Mouse (Mus musculus) liver, embryonic 13.5 days (tissue): Measurements from ENCODE around the gene Pgls. TPM values are rescaled to one million over a fixed set of nuclear protein-coding genes. Genes with fewer than 3 reads are reported as not detected.

ENCODE experiments used
- ATAC-seq: fragments of 200-750 bp; cut with Nextera tagmentation; 2 replicates; pipeline ENCODE4 v1.8.0; 2017; ENCODE audit warnings: low read depth, mild to moderate bottlenecking, moderate number of reproducible peaks, moderate library complexity
- DNase-seq: peaks from one replicate; pipeline ENCODE4 v3.0.0; 2022
- H3K27ac ChIP-seq: fragments of 300-500 bp; sonication (generic); 2 replicates; pipeline ENCODE4 v1.5.1; 2015; ENCODE audit warnings: moderate library complexity, mild to moderate bottlenecking, inconsistent platforms
- H3K27me3 ChIP-seq: fragments of 300-500 bp; sonication (generic); 2 replicates; pipeline ENCODE4 v1.6.1; 2015; ENCODE audit warnings: mild to moderate bottlenecking, inconsistent platforms
- H3K36me3 ChIP-seq: fragments of 300-500 bp; sonication (generic); 2 replicates; pipeline ENCODE4 v1.6.1; 2015; ENCODE audit warnings: mild to moderate bottlenecking, inconsistent platforms
- H3K4me1 ChIP-seq: fragments of 300-500 bp; sonication (generic); replicated peaks from 2 replicates; pipeline ENCODE4 v1.6.1; 2015; ENCODE audit warnings: inconsistent platforms
- H3K4me2 ChIP-seq: fragments of 300-500 bp; sonication (generic); 2 replicates; pipeline ENCODE4 v1.6.1; 2015; ENCODE audit warnings: inconsistent platforms, mild to moderate bottlenecking, moderate library complexity
- H3K4me3 ChIP-seq: fragments of 300-500 bp; sonication (generic); replicated peaks from 2 replicates; pipeline ENCODE4 v1.5.1; 2015; ENCODE audit warnings: mild to moderate bottlenecking, inconsistent platforms
- H3K9ac ChIP-seq: fragments of 300-500 bp; sonication (generic); 2 replicates; pipeline ENCODE4 v1.6.1; 2015; ENCODE audit warnings: mild to moderate bottlenecking, inconsistent platforms
- H3K9me3 ChIP-seq: fragments of 300-500 bp; sonication (generic); replicated peaks from 2 replicates; pipeline ENCODE4 v1.6.1; 2016; ENCODE audit warnings: inconsistent platforms
- WGBS: fragments of 180-500 bp; shearing (Covaris S2); methylation state at CpG from one replicate; pipeline ENCODE4 v1.1.7; 2015; ENCODE audit not compliant: insufficient replicate concordance; 5-methylcytosine and 5-hydroxymethylcytosine counted together
- polyA plus RNA-seq: library from polyadenylated mRNA; unstranded; fragments of >200 nt; fragmentation: Nextera tagmentation; extraction: Ambion mirVana; gene quantifications from 2 replicates; pipeline ENCODE4 v1.2.1, GENCODE M21; 2015

Gene Pgls
- polyA plus RNA-seq = 104 and 110 TPM in 2 replicates

DNA sequence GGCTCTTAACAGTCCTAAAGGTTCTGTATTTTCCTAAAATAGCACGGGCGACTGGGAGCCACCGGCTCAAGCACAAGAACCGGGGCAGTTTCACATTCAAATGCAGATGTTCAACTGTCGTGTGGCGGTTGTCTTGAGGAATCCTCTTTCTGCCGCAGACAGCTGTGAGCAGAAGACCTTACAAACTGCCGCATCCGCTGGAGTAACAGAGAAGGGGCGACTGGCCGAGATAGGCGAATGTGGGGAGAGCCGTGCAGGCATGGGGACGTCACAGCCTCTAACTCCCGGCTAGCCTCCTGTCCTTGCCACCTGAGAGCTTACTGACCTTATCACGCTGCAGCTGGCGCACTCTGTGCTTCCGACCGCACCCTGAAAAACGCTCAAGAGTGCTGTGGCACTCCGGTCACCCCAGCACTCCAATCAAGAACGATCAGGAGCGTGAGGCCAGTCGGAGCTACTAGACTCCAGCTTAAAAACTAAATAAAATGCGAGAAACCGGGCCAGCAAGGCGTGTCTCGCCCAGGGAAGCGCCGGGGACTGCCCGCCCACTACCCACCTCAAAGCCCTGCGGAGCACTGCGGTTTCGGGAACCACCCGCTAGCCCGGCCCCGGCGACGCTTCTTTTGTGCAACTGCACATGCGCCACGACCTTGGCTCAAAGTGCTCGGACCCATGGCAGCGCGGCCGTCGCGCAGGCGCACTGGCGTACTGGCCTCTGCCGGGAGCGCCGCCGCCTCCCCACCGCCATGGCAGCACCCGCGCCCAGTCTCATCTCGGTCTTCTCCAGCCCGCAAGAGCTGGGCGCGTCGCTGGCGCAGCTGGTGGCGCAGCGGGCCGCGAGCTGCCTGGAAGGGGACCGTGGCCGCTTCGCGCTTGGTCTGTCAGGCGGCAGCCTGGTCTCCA, at the start of gene Pgls:
Gene Pgls (plus strand): TSS at position 706 of the 903 bp plus-strand sequence.
- ATAC-seq (peak; percentile 89), DNase-seq (peak; percentile 89)
- peaks cover 51% of the 10 kb centered on the region for H3K4me1 ChIP-seq
- no peaks in the 10 kb centered on the region for H3K9me3 ChIP-seq
- peak within 1 kb of the TSS; percentile 83 for H3K9ac ChIP-seq
- H3K4me2 ChIP-seq = peak within 1 kb of the TSS; percentile 95
- H3K4me3 ChIP-seq = peak within 1 kb of the TSS; percentile 79
- under 1% methylated on average over 71 of the region's 71 CpGs for WGBS
- no peaks in the 10 kb centered on the region for H3K27me3 ChIP-seq
- H3K36me3 ChIP-seq = no peaks in the 10 kb centered on the region
- H3K27ac ChIP-seq = peak within 1 kb of the TSS; percentile 94

GRCm38 (mm10) chr8:71542632-71543343, 49.2 kb upstream of the Pgls start, which contains the start of gene Mvb12a:
Gene Mvb12a (plus strand): TSS chr8:71542922.
- Histone ChIP-seq H3K4me1 (peaks cover 18% of the 10 kb centered on the region), H3K36me3 (peaks cover 20% of the 10 kb centered on the region), H3K9me3 (no peaks in the 10 kb centered on the region), H3K27me3 (no peaks in the 10 kb centered on the region), H3K4me3 (peak within 1 kb of the TSS; percentile 76), H3K4me2 (peak within 1 kb of the TSS; percentile 90), H3K27ac (peak within 1 kb of the TSS; percentile 51), H3K9ac (peak within 1 kb of the TSS; percentile 74)
- WGBS = under 1% methylated on average over 55 of the region's 55 CpGs
- DNase-seq = peak; percentile 94
- peak; percentile 93 for ATAC-seq

- peak overlapping the region; percentile 76 for H3K4me3 ChIP-seq
- DNase-seq (no peak), ATAC-seq (no peak)
- no peak overlapping the region for H3K27ac ChIP-seq
- H3K4me1 ChIP-seq = peaks cover 11% of the 10 kb centered on the region
- H3K9ac ChIP-seq = peak overlapping the region; percentile 74; the same call in 1 of the 2 replicates
- H3K36me3 ChIP-seq = peaks cover 28% of the 10 kb centered on the region
- 79% methylated on average over 9 of the region's 9 CpGs for WGBS
- peak overlapping the region; percentile 90 for H3K4me2 ChIP-seq
- no peaks in the 10 kb centered on the region for H3K9me3 ChIP-seq
- no peaks in the 10 kb centered on the region for H3K27me3 ChIP-seq
Observed at GRCm38 (mm10) chr8:71543755-71544154, 48.2 kb upstream of the Pgls start.

DNA sequence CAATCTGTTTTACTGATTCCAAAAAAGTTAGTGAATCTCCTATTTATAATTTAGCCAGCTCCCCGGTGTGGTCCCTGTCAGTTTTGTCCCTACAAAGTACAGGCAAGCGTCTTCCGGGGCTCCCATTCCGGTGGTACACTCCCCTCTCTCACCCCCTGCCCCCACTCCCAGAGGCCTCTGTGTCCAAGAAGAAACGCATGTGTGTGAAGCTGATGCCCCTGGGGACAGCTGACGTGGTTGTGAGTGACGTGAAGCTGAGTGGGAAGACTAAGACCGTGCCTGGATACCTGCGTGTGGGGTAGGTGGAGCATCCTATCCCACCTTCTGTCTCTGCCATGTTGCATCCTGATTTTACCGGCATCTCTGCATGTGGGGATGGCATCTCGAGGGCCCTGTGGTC, 46.9 kb upstream of the Pgls start:
- 78% methylated on average over 11 of the region's 11 CpGs for WGBS
- Histone ChIP-seq H3K4me3 (no peak overlapping the region), H3K9ac (no peak overlapping the region), H3K27me3 (no peaks in the 10 kb centered on the region), H3K4me2 (no peak overlapping the region), H3K9me3 (no peaks in the 10 kb centered on the region), H3K27ac (no peak overlapping the region), H3K4me1 (peaks cover 11% of the 10 kb centered on the region), H3K36me3 (peaks cover 28% of the 10 kb centered on the region)
- no peak for DNase-seq
- no peak for ATAC-seq

DNA sequence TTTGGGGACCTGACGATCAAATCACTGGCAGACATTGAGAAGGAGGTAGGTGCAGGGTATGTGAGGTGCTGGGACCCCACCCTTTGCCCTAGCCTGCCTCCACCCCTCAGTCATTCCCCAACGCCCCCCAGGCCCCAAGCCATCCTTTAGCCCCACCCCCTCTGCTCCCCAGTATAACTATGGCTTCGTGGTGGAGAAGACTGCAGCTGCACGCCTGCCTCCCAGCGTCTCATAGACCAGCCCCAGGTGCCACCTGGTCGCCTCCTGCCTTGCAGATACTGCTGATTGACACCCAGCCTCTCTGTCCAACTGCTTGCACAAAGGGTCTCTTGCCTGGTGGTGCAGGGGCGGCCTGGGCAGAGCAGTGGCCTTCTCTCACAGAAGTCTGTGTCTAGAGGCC, 44.4 kb upstream of the Pgls start:
- 68% methylated on average over 7 of the region's 7 CpGs for WGBS
- ATAC-seq = no peak

DNA sequence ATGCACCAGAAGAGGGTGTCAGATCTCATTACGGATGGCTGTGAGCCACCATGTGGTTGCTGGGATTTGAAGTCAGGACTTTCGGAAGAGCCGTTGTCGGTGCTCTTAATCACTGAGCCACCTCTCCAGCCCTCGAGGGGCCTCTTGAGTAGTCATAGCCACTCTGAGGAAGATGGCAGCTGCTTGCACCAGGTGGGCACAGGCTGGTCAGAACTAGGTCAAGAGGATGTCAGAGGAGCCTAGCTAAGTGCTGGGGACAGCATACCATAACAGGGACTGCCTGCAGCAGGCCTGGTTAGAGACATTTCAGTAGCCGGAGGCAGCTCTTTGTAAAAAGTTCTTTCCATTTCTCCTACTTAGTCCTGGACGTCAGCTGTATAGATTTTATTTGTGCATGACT, 41.2 kb upstream of the Pgls start:
- H3K9ac ChIP-seq = no peak overlapping the region

More for the DNA sequence above, 44.4 kb upstream of the Pgls start:
- H3K9ac ChIP-seq = no peak overlapping the region
- no peaks in the 10 kb centered on the region for H3K9me3 ChIP-seq
- H3K27ac ChIP-seq = no peak overlapping the region
- H3K4me1 ChIP-seq = peaks cover 11% of the 10 kb centered on the region
- DNase-seq = no peak
- no peak overlapping the region for H3K4me3 ChIP-seq
- H3K4me2 ChIP-seq = no peak overlapping the region
- no peaks in the 10 kb centered on the region for H3K27me3 ChIP-seq
- peaks cover 28% of the 10 kb centered on the region for H3K36me3 ChIP-seq

DNA sequence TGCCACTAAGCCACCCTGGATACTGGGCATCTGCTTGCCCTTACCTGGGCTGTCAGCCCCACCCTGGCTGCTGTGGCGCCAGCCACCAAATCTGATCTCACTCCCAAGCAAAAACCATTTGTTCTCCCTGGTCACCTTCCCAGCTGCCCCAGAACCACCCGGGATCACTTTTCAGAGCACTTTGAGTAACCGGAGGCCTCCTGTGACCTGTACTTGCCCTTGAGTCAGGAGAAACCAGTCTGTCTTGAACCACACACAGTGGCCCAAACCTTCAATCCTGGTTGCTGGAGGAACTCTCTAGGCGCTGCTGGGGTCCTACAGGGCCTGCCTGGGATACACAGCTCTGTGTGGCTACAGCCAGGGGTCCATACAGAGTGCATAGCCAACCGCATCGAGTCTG, 39.2 kb upstream of the Pgls start:
- 65% methylated on average over 6 of the region's 6 CpGs for WGBS
- H3K4me3 ChIP-seq = no peak overlapping the region
- H3K36me3 ChIP-seq = peaks cover 9% of the 10 kb centered on the region; the same call in 1 of the 2 replicates
- ATAC-seq (no peak), DNase-seq (no peak)
- peaks cover 20% of the 10 kb centered on the region for H3K4me1 ChIP-seq
- no peaks in the 10 kb centered on the region for H3K9me3 ChIP-seq
- H3K4me2 ChIP-seq = no peak overlapping the region
- H3K9ac ChIP-seq = no peak overlapping the region
- no peak overlapping the region for H3K27ac ChIP-seq
- peaks cover 14% of the 10 kb centered on the region for H3K27me3 ChIP-seq

More for the DNA sequence above, 41.2 kb upstream of the Pgls start:
- H3K9me3 ChIP-seq = no peaks in the 10 kb centered on the region
- H3K4me2 ChIP-seq = no peak overlapping the region
- 65% methylated on average over 7 of the region's 7 CpGs for WGBS
- no peak overlapping the region for H3K27ac ChIP-seq
- ATAC-seq (no peak), DNase-seq (no peak)
- H3K4me3 ChIP-seq = no peak overlapping the region
- no peaks in the 10 kb centered on the region for H3K27me3 ChIP-seq
- H3K36me3 ChIP-seq = peaks cover 24% of the 10 kb centered on the region; the same call in 1 of the 2 replicates
- peaks cover 20% of the 10 kb centered on the region for H3K4me1 ChIP-seq

GRCm38 (mm10) chr8:71554001-71554400, 38.0 kb upstream of the Pgls start:
- H3K27me3 ChIP-seq = peaks cover 26% of the 10 kb centered on the region
- H3K9ac ChIP-seq = no peak overlapping the region
- ATAC-seq = no peak
- H3K27ac ChIP-seq = no peak overlapping the region
- peaks cover 29% of the 10 kb centered on the region for H3K4me1 ChIP-seq
- H3K4me3 ChIP-seq = no peak overlapping the region
- DNase-seq = no peak
- no peak overlapping the region for H3K4me2 ChIP-seq
- WGBS = 57% methylated on average over 6 of the region's 6 CpGs
- H3K36me3 ChIP-seq = no peaks in the 10 kb centered on the region
- H3K9me3 ChIP-seq = no peaks in the 10 kb centered on the region

- WGBS = 65% methylated on average over 2 of the region's 2 CpGs
Observed at GRCm38 (mm10) chr8:71554644-71555043, 37.3 kb upstream of the Pgls start.

DNA sequence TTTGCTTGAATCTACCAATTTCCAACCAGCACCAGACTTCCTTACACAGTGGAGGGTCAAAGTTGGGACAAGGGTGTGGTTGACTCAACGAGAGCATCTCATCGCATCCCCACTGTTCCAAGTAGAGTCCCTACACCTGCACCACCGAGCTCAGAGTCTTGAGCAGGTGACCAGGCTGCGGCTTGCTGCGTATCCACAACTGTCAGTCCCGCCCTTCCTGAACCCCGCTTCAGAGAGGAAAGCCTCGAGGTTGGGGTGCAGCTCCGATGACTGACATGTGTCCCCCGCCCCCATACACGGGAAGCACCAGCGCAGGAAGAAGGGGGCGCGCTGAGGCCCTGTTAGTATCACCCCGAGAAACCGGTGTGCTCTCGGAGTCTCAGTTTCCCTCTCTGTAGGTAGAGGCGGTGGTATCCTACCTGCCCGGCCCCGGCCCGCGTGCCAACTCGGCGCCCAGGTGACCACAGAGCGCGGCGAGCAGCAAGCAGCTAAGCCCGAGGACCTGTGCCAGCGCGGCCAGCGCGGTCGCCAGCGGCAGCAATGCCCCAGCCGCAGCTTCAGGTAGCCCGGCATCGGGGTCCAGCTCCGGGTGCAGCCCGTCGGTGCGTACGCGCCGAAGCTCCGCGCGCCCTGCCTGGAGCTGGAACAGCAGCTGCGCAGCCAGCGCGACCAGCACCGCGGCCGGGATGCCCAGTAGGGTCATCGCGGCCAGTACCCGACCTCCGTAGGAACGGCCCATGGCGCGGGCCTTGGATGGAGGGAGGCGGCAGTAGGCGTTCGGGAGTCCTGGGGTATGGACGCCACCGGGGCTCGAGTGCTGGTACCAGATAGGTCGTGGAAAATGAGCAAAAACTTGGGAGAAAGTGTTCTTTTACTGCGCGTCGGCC, 33.7 kb upstream of the Pgls start, which contains the start of gene Tmem221:
Gene Tmem221 (minus strand): TSS at position 801 of the 887 bp plus-strand sequence.
- Histone ChIP-seq H3K27ac (peak within 1 kb of the TSS; percentile 62), H3K36me3 (no peaks in the 10 kb centered on the region), H3K9me3 (no peaks in the 10 kb centered on the region), H3K4me2 (peak within 1 kb of the TSS; percentile 96), H3K9ac (peak within 1 kb of the TSS; percentile 69), H3K27me3 (peaks cover 50% of the 10 kb centered on the region), H3K4me3 (peak within 1 kb of the TSS; percentile 66), H3K4me1 (peaks cover 67% of the 10 kb centered on the region)
- DNase-seq (no peak), ATAC-seq (peak; percentile 8)
- 6% methylated on average over 69 of the region's 70 CpGs for WGBS

More at GRCm38 (mm10) chr8:71554644-71555043, 37.3 kb upstream of the Pgls start:
- H3K27me3 ChIP-seq = peaks cover 32% of the 10 kb centered on the region
- H3K27ac ChIP-seq = peak overlapping the region; percentile 34; the same call in 1 of the 2 replicates
- H3K9ac ChIP-seq = no peak overlapping the region; the same call in 1 of the 2 replicates
- DNase-seq (no peak), ATAC-seq (no peak)
- H3K4me1 ChIP-seq = peaks cover 35% of the 10 kb centered on the region
- H3K36me3 ChIP-seq = no peaks in the 10 kb centered on the region
- H3K4me3 ChIP-seq = no peak overlapping the region
- H3K9me3 ChIP-seq = no peaks in the 10 kb centered on the region
- no peak overlapping the region for H3K4me2 ChIP-seq
